Mouse (Mus musculus) G1E (cell line): ENCODE results near the gene Isca1.

Experiments
- CTCF ChIP-seq: IDR thresholded peaks from 2 replicates; pipeline ENCODE4 v1.5.1; 2012; ENCODE audit warnings: low read depth, low read length, inconsistent platforms, mixed read lengths
- GATA1 ChIP-seq: IDR thresholded peaks from 2 replicates; pipeline ENCODE4 v1.6.1; 2012; ENCODE audit warnings: borderline replicate concordance, low read length, inconsistent platforms, mixed read lengths
- POLR2AphosphoS5 ChIP-seq: IDR thresholded peaks from 2 replicates; pipeline ENCODE4 v1.6.1; 2012; ENCODE audit warnings: low read depth, low read length, inconsistent platforms; ENCODE audit not compliant: insufficient replicate concordance
- TAL1 ChIP-seq: conservative IDR thresholded peaks from 2 replicates; pipeline ENCODE4 v1.6.1; 2012; ENCODE audit warnings: low read depth, low read length, inconsistent platforms, mixed read lengths

- TF ChIP-seq CTCF (no peak), GATA1 (no peak), POLR2AphosphoS5 (no peak), TAL1 (no peak)
These were observed 2.7 kb downstream of the Isca1 start for GRCm38 (mm10) chr13:59766786-59767515.
